Mouse (Mus musculus): ENCODE measurements around the gene Gm12216.

Gene Gm12216

GRCm38 (mm10) chr11:53821945-53822338, 37.1 kb downstream of the Gm12216 start:
- no peak for DNase-seq (ENCODE audit: low spot score in 2 of 2)

DNA sequence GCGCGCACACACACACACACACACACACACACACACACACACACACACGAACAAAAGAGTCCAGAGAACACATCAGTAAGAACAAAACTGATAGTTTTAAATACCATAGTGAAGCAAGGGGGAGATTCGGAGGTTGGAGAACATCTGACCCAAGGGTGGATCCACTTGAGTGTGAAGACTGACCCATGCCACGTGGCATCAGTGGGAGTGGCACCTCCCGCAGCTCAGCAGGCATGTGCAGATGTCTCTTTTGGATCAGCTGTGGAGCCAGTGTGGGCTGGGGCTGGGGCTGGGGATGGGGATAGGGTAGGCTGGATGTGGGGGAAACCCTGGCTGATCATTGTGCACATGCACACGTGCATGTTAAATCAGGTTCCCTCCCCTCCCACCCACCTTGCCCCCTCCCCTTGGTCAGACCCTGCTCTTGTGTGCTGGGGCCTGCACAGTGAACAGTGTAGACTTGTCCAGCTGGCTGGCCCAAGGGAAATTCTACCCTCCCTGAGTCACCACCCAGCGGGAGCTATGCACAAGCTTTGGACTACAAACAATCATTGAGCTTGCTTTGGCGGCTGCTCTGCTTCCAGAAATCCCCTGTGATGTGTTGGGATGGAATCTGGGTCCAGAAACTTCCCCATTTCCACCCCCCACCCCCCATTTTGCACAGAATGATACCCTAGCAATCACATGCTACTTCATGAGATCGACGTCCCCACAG, 37.7 kb downstream of the Gm12216 start:
- no peak for DNase-seq (ENCODE audit: low spot score in 2 of 2)

GRCm38 (mm10) chr11:53820516-53821170, 38.4 kb downstream of the Gm12216 start:
- DNase-seq (ENCODE audit: low spot score in 2 of 2): no peak

- no peak for DNase-seq (ENCODE audit: low spot score in 2 of 2)
Measured at GRCm38 (mm10) chr11:53819511-53819910, 39.5 kb downstream of the Gm12216 start.

GRCm38 (mm10) chr11:53818794-53819193, 40.3 kb downstream of the Gm12216 start:
- DNase-seq (ENCODE audit: low spot score in 2 of 2): no peak

- no peak for DNase-seq (ENCODE audit: low spot score in 2 of 2)
Measured at GRCm38 (mm10) chr11:53816841-53817375, 42.1 kb downstream of the Gm12216 start.

DNA sequence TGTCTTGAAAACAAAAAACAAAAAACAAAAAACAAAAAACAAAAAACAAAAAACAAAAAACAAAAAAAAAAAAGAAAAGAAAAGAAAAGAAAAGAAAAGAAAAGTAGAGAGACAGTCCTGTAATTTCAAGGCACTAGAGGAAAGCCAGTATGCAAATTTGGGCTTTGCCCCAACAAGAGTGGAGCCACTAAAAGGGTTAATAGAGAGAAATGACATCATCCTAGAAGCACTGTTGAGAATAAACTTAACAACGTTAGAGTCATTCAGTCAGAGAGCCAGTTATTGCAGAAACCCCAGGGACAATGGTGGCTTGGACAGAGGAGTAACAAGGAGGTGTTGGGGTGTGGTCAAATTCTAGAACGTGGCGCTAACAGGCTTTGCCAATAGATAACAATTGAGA, 44.2 kb downstream of the Gm12216 start:
- no peak for DNase-seq (ENCODE audit: low spot score in 2 of 2)

DNA sequence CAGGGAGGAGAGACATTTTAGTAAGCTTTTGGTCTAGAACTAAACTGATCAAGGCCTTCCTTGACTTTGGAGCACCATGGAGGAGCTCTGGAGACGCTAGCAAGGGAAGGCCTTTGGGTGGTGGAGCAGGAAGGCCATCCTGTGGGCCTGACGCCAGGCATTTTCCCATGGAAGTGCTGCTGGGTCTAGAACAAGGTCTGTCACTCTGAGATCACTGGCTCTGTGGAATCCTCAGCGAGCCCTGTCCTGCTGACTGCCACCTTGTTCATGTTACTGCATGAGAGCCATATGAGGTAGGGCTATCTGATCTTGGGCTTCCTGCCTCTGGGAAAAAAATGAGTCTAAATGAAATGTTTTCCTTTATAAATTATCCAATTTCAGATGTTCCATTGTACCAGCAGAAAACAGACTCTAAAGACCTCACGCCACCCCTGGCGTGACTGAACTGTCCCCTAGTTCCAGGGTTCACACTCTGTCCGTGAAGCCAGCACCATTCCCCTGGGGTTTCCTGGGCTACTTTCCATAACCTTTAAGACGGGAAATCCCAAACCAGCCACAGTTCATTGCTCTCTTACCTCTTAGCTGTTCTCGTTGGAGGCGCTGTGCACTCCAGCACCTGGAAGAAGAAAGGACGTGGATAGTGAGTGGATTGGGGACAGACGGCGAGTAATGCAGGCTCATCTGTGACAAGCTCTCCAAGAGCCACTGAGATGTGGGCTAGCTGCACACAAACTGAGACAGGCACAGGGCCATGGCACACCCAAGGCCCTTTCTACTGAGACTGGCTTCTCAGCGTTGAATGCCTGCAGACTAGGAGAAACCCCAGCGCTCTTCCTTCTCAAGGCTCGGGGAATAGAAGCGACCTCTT, 45.8 kb downstream of the Gm12216 start:
- no peak for DNase-seq (ENCODE audit: low spot score in 2 of 2)

- DNase-seq (ENCODE audit: low spot score in 2 of 2): no peak
Measured at GRCm38 (mm10) chr11:53811312-53811711, 47.7 kb downstream of the Gm12216 start.

- DNase-seq (ENCODE audit: low spot score in 2 of 2): no peak
Measured at GRCm38 (mm10) chr11:53810749-53811148, 48.3 kb downstream of the Gm12216 start.

DNA sequence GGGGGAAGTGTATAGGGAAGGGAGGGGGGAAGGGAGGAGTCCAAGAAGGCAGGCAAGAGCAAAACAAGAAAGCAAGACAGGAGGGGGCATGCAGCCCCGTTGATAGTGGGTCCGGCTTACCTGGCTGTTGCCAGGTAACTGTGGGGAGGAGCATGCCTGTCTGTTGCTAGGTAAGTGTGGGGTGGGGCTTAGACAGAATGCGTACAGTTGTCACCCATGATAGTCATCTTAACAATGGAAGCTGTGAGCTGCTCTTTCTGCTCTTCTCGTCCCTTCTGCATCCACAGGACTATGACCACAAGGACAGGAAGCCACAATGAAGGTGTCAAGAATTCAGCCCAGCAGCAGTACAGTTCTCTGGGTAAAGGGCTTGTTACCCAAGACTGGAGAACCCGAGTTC, 48.9 kb downstream of the Gm12216 start:
- DNase-seq (ENCODE audit: low spot score in 2 of 2): no peak

- no peak for DNase-seq (ENCODE audit: low spot score in 2 of 2)
Measured at GRCm38 (mm10) chr11:53809354-53809753, 49.7 kb downstream of the Gm12216 start.

- no peak for DNase-seq (ENCODE audit: low spot score in 2 of 2)
Measured at GRCm38 (mm10) chr11:53805786-53806185, 53.3 kb downstream of the Gm12216 start.

DNA sequence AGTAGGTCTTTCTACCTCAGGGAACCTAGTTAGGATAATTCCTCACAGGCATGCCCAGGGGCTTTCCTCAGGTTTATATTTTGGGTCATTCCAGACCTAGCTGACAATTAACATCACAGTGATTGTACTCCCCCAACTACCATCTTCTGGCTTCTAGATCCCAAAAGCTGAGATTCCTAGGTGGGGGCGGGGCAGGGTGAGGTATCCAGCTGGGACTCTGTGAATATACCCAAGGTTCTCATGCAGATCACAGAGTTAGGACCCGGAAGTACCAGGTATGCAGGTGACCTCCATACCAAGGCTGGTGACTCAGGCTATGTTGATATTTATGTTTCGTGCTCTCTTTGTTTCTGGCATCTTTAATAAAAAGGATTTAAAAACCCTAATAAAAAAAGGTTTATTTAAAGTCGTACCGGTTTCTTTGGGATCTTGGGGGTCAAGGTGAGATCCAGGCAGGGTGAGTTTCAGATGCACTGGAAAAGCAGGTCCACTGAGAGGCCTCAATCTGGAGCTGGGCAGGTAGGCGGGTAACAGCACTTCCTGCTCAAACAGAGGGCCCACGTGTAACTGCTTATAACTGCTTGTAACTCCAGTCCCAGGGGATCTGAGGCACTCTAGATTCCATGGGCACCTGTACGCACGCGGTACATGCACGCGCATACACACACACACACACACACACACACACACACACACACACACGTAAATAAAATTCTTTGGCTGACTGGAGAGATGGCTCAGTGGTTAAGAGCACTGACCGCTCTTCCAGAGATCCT, 54.3 kb downstream of the Gm12216 start:
- DNase-seq (ENCODE audit: low spot score in 2 of 2): no peak

- DNase-seq (ENCODE audit: low spot score in 2 of 2): no peak
Measured at GRCm38 (mm10) chr11:53803494-53803893, 55.6 kb downstream of the Gm12216 start.

GRCm38 (mm10) chr11:53803093-53803492, 56.0 kb downstream of the Gm12216 start:
- DNase-seq (ENCODE audit: low spot score in 2 of 2): no peak

GRCm38 (mm10) chr11:53800975-53801374, 58.1 kb downstream of the Gm12216 start:
- DNase-seq (ENCODE audit: low spot score in 2 of 2): no peak

- no peak for DNase-seq (ENCODE audit: low spot score in 2 of 2)
Measured at GRCm38 (mm10) chr11:53800036-53800435, 59.0 kb downstream of the Gm12216 start.

GRCm38 (mm10) chr11:53798041-53798711, 60.9 kb downstream of the Gm12216 start:
- no peak for DNase-seq (ENCODE audit: low spot score in 2 of 2)

DNA sequence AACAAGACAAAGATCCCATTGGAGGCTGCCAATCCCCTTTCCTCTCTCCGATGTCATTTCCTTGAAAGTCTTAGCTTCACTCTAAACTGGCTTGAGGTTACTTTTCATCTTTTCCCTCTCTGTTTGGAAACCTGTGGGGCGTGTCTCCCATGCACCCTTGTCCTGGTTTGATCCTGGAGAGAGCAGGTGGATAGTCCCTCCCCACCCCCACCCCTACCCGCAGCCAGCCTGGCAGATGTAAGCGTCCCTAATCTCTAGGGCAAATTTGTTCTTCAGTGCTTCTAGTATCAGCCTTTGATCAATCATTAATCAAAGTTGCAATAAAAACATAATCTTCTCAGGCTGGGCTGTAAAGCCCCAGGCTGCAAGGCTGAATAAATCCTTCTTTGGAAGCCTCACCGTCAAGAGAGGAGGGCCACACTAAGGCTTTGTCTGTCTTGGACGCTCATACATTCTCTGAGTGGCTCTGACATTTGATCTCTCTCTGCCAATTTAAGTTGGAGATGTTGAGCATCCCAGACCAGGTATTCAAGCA, 61.6 kb downstream of the Gm12216 start:
- no peak for DNase-seq (ENCODE audit: low spot score in 2 of 2)

All from thymus, postnatal 10 days (tissue).